Mouse (Mus musculus): ENCODE data around the gene Msl2. TPM values are rescaled to one million over a fixed set of nuclear protein-coding genes. Genes with fewer than 3 reads are reported as not detected.

Gene Msl2
- polyA plus RNA-seq, 1 experiment from 2014 or later, result 24.6 TPM

DNA sequence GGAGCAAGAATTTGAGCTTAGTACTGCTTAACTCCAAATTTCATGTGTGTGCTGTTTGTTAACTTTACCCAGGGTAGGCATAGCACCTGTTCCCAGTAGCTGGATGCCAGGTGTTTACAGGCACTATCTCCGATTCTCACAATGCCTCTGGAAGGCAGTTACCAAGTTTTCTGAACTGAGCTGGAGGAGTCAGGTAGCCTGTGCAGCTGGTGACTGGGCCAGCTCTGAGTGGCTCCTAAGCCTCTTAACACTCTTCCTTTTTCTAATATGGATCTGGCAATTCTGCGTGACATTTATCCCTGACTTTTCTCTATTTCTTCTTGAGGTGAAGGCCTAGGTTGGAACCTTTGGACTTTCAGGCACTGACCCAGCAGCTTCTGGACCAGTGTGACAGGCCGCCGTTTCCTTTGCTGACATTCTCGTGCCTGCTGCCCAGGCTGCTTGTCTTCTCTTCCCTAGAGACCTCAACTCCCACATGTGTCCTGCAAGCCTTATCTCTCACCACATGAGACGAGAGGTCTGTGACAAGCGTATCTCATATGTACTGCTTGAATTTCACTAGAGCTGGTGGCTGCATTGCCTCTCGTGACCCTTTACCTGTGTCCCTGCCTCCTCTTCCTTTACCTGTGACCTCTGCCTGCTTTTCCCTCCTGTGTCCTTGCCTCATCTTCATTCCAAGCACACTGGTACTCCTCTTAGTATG, 40.4 kb downstream of the Msl2 start:
- POLR2A ChIA-PET, result interaction anchor here (0.9 kb wide), 1 partner anchor 12 kb away, joined by 3 read pairs; no protein-coding TSS in a partner anchor
- no peak for DNase-seq (ENCODE audit: low read depth, low spot score)
- no peak for TF ChIP-seq CTCF (IDR thresholded peaks at IDR 0.05)
- CTCF ChIA-PET, result no interaction called here
- ATAC-seq, result no peak
- in situ Hi-C loops (cut with MboI; ENCODE audit: low pct_unique_long_range_greater_than_20kb), result no loop called here
- H3K27me3 ChIP-seq, result no peaks in the 10 kb centered on the region

DNA sequence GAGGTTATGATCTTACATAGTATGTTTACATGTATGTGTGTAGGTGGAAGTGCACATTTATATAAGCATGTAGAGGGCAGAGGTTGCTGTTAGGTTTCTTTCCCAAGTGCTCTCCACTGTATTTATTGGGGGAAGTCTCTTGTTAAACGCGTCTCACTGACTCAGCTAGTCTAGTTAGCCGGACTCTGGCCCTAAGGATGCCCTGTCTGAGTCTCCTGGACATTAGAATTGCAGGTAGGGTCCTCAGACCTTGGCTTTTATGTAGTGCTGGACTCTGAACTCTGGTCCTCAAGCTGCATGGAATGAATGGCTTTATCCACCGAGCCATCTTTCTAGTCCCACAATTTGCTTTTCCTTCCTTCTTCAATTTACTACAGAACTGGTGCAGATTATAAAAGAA, 69.7 kb downstream of the Msl2 start:
- POLR2A ChIA-PET, result interaction anchor here (0.6 kb wide), 1 partner anchor 8 kb away, joined by 3 read pairs; no protein-coding TSS in a partner anchor
- no peak for TF ChIP-seq CTCF (IDR thresholded peaks at IDR 0.05)
- no peak for DNase-seq (ENCODE audit: low read depth, low spot score)
- in situ Hi-C loops (cut with MboI; ENCODE audit: low pct_unique_long_range_greater_than_20kb), result no loop called here
- CTCF ChIA-PET, result interaction anchor here (1.0 kb wide), 1 partner anchor 14 kb away, joined by 3 read pairs; no protein-coding TSS in a partner anchor
- H3K27me3 ChIP-seq, result no peaks in the 10 kb centered on the region
- ATAC-seq, result no peak

DNA sequence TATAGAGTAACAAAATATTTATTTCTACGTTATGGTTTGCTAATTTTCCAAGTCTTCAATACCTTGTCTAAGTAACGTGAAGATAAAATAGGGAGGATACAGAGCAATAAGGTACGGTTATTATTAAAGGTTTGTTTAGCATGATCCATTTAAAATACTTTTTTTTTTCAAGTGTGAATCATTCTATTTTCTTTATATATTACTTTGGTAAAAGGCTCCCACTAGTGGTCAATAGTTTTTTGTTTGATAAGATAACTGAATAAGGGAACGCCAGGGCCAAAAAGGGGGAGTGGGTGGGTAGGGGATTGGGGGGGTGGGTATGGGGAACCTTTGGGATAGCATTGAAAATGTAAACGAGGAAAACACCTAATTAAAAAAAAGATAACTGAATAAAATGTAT, 79.0 kb downstream of the Msl2 start:
- in situ Hi-C loops (cut with MboI; ENCODE audit: low pct_unique_long_range_greater_than_20kb), result loop anchor here (10.0 kb wide), 1 partner anchor 508 kb away; no protein-coding TSS in a partner anchor
- ChIA-PET CTCF (no interaction called here), POLR2A (no interaction called here)
- no peak for DNase-seq (ENCODE audit: low read depth, low spot score)
- no peak for TF ChIP-seq CTCF (IDR thresholded peaks at IDR 0.05)
- no peaks in the 10 kb centered on the region for H3K27me3 ChIP-seq
- no peak for ATAC-seq

Other genes with a start within 250 kb of the Msl2 start
- gene Pccb, start 39.2 kb upstream of the Msl2 start, polyA plus RNA-seq (2021), result 70.8 TPM
- 42.2 TPM for gene Ppp2r3a, start 177.7 kb downstream of the Msl2 start, polyA plus RNA-seq (2021)